Mouse (Mus musculus) cerebellum, adult 2 months (tissue): Measurements from ENCODE around the gene Spag6l. TPM values are rescaled to one million over a fixed set of nuclear protein-coding genes. Genes with fewer than 3 reads are reported as not detected.
A peak's percentile ranks its signal among the peaks of the same experiment; 100 is the strongest.
"Not testable (repeated sequence)": the region's sequence is repeated elsewhere in the genome, so short reads cannot be mapped to it uniquely, and the experiment has no call there.

Experiments used
- DNase-seq, 2 experiments: peaks; one replicate each; pipeline ENCODE4 v3.0.0; 2021
- H3K27ac ChIP-seq: fragments of 200-500 bp; 2 replicates; pipeline ENCODE4 v1.5.1; 2012; ENCODE audit warnings: low read length, control low read depth, inconsistent platforms; ENCODE audit not compliant: insufficient read depth
- H3K27me3 ChIP-seq: fragments of 200-500 bp; 2 replicates; pipeline ENCODE4 v1.6.1; 2012; ENCODE audit warnings: inconsistent platforms, mild to moderate bottlenecking, low read length, moderate library complexity; ENCODE audit not compliant: control insufficient read depth, insufficient read depth
- H3K4me1 ChIP-seq: fragments of 200-500 bp; 2 replicates; pipeline ENCODE4 v1.6.1; 2011; ENCODE audit warnings: low read length; ENCODE audit not compliant: control insufficient read depth, insufficient read depth
- H3K4me3 ChIP-seq: fragments of 200-500 bp; replicated peaks from 2 replicates; pipeline ENCODE3; 2011; ENCODE audit warnings: mild to moderate bottlenecking, low read depth, low read length, control low read depth; ENCODE audit not compliant: insufficient read depth
- CTCF ChIP-seq: fragments of 200-500 bp; IDR thresholded peaks from 2 replicates; pipeline ENCODE4 v1.5.1; 2011; ENCODE audit warnings: low read depth, mild to moderate bottlenecking, control low read depth, low read length, moderate library complexity, borderline replicate concordance; ENCODE audit not compliant: insufficient read depth
- POLR2A ChIP-seq: fragments of 200-500 bp; IDR thresholded peaks from 2 replicates; pipeline ENCODE4 v1.6.1; 2011; ENCODE audit warnings: low read length, control low read depth, borderline replicate concordance; ENCODE audit not compliant: insufficient read depth
- WGBS: fragments of 180-500 bp; shearing (Covaris S2); methylation state at CpG from one replicate; pipeline ENCODE4 v1.1.7; 2018; 5-methylcytosine and 5-hydroxymethylcytosine counted together
- polyA plus RNA-seq: library from polyadenylated mRNA; depleted of rRNA; stranded (reverse); fragments of >200 nt; gene quantifications from 2 replicates; pipeline ENCODE4 v1.2.3, GENCODE M21; 2012

Gene Spag6l
- polyA plus RNA-seq, 1 experiment, result 1.3 TPM

- 66% methylated on average over 3 of the region's 3 CpGs for WGBS
- Histone ChIP-seq H3K4me1 (no peaks in the 10 kb centered on the region), H3K27me3 (no peaks in the 10 kb centered on the region), H3K4me3 (no peak overlapping the region), H3K27ac (no peak overlapping the region)
- DNase-seq, result no peak
- TF ChIP-seq CTCF (no peak), POLR2A (no peak)
These were observed 33.0 kb upstream of the Spag6l start for GRCm38 (mm10) chr16:16862288-16862687.

- 74% methylated on average over 13 of the region's 13 CpGs for WGBS
- Histone ChIP-seq H3K27ac (no peak overlapping the region), H3K27me3 (no peaks in the 10 kb centered on the region), H3K4me3 (no peak overlapping the region), H3K4me1 (no peaks in the 10 kb centered on the region)
- no peak for DNase-seq
- no peak for TF ChIP-seq POLR2A
- TF ChIP-seq CTCF, result no peak
These were observed 27.6 kb upstream of the Spag6l start for GRCm38 (mm10) chr16:16856731-16857476.

GRCm38 (mm10) chr16:16856054-16856453 lies 26.8 kb upstream of the Spag6l start:
- not testable (repeated sequence) for H3K4me1 ChIP-seq, H3K4me3 ChIP-seq, H3K27me3 ChIP-seq, H3K27ac ChIP-seq, DNase-seq
- WGBS, result 82% methylated on average over 9 of the region's 9 CpGs

GRCm38 (mm10) chr16:16855541-16855940 lies 26.3 kb upstream of the Spag6l start:
- Histone ChIP-seq H3K4me3 (no peak overlapping the region), H3K27me3 (no peaks in the 10 kb centered on the region), H3K4me1 (no peaks in the 10 kb centered on the region), H3K27ac (no peak overlapping the region)
- TF ChIP-seq CTCF (no peak), POLR2A (no peak)
- 97% methylated on average over 1 of the region's 1 CpGs for WGBS
- DNase-seq, result no peak

GRCm38 (mm10) chr16:16854836-16855235 lies 25.6 kb upstream of the Spag6l start:
- WGBS, result 23% methylated on average over 6 of the region's 6 CpGs
- H3K4me3 ChIP-seq, result no peak overlapping the region
- peak; percentile 15; the same call in 1 of the 2 replicates for TF ChIP-seq CTCF
- no peak for TF ChIP-seq POLR2A
- DNase-seq, result no peak
- H3K27me3 ChIP-seq, result no peaks in the 10 kb centered on the region
- no peaks in the 10 kb centered on the region for H3K4me1 ChIP-seq
- H3K27ac ChIP-seq, result no peak overlapping the region

- WGBS, result 78% methylated on average over 3 of the region's 3 CpGs
- DNase-seq, result no peak
- Histone ChIP-seq H3K4me3 (no peak overlapping the region), H3K4me1 (no peaks in the 10 kb centered on the region), H3K27ac (no peak overlapping the region), H3K27me3 (no peaks in the 10 kb centered on the region)
- TF ChIP-seq CTCF (no peak), POLR2A (no peak)
These were observed 23.2 kb upstream of the Spag6l start for GRCm38 (mm10) chr16:16852411-16852810.

- TF ChIP-seq POLR2A (no peak), CTCF (no peak)
- no peak for DNase-seq
- Histone ChIP-seq H3K4me1 (no peaks in the 10 kb centered on the region), H3K4me3 (no peak overlapping the region), H3K27me3 (no peaks in the 10 kb centered on the region), H3K27ac (no peak overlapping the region)
These were observed 19.9 kb upstream of the Spag6l start for GRCm38 (mm10) chr16:16849196-16849595.

- Histone ChIP-seq H3K4me3 (no peak overlapping the region), H3K27ac (no peak overlapping the region), H3K27me3 (no peaks in the 10 kb centered on the region), H3K4me1 (peaks cover 4% of the 10 kb centered on the region; the same call in 1 of the 2 replicates)
- no peak for DNase-seq
- WGBS, result 91% methylated on average over 3 of the region's 3 CpGs
- TF ChIP-seq CTCF (no peak), POLR2A (no peak)
These were observed 415 bp upstream of the Spag6l start for GRCm38 (mm10) chr16:16829671-16830070.

- no peak for DNase-seq
- 51% methylated on average over 2 of the region's 2 CpGs for WGBS
- no peaks in the 10 kb centered on the region for H3K27me3 ChIP-seq
- no peak overlapping the region for H3K27ac ChIP-seq
- no peak for TF ChIP-seq POLR2A
- TF ChIP-seq CTCF, result no peak
- H3K4me3 ChIP-seq, result no peak overlapping the region
- H3K4me1 ChIP-seq, result peaks cover 4% of the 10 kb centered on the region; the same call in 1 of the 2 replicates
These were observed 3.0 kb downstream of the Spag6l start for GRCm38 (mm10) chr16:16826223-16826622.
